Mouse (Mus musculus): ENCODE measurements at regions not wholly inside any gene's neighbourhood (a gene's known extent, or its start where the extent isn't known, plus 50 kb on each side); places are given as distances from the start of the nearest gene placed in this dataset.

DNA sequence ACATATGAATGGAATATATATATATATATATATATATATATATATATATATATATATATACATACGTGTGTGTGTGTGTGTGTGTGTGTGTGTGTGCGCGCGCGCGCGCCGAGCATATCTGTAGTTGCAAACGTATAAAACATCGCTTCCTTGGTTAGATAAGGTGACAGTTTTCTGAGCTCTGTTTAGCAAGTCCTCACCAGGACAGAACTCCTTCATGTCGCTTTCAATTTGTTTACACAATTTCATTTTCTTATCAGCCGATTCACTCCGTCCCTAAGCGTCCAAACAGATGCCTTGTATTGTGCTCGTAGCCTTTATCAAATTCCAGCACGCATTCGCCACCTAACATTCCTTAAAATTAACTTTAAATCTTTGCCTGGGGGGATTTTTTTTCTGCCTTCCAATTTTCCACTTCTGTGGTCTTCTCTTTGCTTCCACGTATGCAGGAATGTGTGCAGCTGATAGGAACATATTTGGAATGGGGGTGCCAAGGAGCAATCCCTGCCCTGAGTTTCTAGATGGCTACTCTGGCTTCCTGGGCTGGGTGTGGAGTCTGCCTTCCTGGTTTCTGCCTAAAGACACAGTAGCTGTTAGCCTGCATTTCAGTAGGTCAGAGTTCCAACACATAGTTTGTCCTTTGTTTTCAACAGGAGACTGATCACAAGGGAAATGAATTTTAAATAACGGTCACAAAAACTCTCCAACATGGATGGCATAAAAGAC, 575.7 kb downstream of the Robo2 start:
- no peak for DNase-seq

DNA sequence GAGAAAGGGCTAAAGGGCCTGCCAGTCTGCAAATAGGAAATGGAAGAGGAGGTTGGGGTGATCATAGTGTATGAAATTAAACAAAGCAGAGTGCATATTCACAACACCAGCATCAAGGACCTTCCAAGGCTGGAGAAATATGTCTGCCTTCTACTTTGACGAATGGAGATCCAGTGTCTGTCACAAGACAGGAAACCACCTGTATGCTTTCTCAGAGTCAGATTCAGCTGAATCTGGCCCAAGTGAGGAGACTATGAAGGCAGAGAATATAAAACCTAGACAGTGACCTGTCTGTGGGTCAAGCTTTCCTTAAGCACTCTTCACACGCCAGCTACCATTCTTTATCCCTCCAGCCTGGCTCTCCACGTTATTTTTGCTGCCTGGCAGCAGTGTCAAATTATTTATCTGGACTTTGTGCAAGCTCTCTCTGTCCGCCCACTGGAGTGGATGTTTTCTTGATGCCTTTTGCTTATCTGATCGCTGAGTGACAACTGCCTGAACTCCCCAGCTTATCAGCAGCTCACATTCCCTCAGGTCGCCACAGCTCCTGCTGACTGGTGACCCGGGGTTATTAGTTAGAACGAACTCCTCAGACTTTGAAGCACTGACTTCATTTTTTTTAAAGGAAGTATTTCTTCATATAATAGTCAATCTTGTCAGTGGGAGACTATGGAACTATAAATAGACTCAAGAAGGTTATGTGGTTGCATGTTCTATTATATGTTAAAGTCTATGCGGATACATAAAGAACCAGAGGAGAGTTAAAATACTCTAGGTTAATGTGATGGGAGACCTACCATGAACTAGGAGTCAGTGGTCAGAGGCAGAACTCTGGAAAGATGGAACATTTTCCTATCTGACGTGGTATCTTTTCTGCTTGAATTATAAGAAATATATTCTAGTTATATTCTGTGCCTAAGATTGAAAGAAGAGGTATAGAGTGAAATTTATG, 590.0 kb downstream of the Robo2 start:
- DNase-seq = no peak

DNA sequence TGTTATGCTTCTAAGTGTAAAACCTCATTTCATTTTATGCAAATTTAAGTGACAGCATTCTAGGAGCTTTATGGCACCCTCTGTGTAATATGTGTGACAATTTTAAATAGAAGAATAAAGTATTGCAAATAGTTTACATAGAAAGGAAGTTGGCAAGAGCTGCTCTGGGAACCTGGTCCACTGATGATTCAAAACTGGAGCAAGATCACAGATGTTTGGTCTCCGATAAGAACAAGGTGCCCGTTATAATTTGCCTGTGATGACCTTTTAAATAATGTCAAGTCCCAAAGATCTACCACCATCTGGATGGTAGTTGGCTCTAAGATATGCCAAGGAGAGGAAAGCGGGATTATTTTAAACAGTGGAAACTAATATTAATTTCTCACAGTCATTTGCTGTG, 607.1 kb downstream of the Robo2 start:
- no peak for DNase-seq

DNA sequence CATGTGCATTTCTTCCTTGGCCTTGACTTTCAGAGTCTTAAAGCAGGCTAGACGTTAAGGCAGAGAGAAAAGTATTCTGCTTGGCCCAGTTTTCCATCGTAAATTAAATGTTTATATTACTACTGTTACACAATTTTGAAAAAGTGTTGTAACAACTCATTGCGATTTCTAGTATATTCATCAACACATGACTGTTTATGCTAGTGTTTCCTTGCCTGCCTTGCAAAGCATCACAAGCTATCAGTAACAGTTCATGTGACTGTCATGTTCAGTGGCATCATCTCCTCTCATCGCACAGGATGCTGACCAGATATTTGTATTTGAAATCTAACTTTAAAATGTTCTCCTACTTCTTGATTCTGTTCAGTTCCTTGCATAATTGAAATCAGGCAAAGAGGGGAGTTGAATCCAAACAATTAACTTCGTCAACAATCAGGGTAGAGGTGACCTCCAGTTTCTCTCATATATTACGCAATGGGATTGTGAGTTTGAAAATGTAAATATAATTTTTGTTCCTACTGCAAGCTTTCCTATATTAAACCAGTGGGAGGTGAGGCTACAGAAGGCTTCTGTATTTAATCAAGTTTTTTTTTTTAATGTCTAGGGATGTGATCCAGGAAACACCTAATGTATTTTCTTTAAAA, 615.0 kb downstream of the Robo2 start:
- no peak for DNase-seq

DNA sequence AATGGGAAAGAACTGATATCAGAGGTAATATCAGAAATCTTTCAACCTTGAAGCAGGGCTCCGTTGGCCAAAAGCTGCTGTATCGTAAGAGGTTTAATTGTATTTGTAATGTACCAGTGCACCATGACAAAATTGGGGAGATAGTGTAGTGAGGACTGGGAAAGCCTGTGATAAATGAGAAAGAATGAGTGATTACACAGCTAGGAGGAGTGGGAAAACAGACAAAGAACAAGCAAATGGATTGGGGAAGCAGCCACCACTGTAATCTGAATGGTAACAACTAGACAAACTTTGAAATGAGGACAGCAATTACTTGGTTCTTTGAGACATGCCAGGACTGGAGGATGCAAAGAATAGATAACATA, 626.6 kb downstream of the Robo2 start:
- no peak for DNase-seq

DNA sequence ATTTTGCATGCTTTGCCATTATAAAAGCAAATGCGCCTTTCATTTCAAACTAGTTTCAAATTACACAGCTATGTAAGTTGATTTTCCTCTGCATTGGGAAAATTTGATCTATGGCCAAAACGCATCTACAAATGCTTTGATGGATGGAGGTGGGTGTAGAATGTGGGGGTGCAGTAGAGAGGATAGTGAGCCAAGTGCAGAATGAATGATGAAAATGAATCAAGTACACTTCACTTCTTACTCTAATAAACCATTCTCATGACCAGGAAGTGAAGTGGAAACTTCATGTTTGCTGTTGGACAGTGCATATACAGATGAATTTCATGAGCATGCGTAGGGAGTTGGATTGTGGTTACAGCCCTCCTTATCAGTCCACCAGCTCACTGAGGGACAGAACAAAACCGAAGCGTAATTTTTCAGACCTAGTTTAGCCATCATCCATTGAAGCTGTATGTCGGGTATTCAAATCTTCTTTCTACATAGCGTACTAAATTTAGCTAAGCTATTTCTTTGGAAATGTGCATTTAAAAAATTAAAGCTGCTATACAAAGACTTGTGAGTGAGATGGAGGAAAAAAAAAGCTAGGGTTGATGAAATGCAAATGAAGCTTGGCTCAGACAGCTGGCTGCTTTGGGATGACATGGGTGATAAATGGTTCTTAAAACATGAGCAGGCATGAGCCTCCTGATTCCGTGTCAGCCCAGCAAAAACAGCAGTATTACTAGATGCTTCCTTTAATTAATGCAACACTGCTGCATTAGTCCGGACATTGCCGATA, 627.1 kb downstream of the Robo2 start:
- no peak for DNase-seq

DNA sequence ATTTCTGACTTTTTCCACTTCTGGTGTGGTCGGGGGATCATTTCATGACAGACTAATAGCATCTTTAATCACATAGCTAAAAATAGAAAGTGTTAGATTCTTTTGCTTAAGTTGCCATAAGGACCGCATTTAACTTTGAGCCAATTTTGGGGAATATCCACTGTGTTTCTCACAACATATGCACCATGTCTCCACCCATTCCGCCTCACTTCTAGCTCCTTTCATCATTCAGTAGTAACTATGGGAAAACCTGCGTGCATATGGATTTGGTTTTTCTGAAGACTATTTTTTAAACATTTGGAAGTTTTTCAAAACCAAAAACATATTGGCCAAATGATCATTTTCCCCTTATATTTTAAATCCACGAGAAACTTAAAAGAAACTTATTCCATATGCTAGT, 639.2 kb downstream of the Robo2 start:
- no peak for DNase-seq

DNA sequence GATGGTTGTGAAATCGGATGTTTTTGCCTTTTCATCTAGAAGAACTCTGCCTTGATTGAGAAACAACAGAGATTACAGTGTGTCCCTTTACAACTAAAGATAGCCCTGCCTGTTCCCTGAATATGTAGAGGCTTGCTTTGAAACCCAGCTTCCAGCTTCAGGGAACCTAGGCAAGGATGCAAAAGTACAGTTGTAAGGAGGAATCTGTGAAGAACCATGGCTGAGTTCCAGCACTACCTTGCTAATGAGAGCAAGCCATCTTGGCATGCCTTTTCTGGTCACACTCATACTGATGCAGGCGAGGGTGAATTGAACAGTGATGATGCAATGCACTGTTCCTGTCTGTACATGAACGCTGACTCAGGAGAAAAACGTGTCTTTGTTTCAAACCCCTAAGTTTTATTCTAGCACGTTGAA, 641.2 kb downstream of the Robo2 start:
- no peak for DNase-seq

DNA sequence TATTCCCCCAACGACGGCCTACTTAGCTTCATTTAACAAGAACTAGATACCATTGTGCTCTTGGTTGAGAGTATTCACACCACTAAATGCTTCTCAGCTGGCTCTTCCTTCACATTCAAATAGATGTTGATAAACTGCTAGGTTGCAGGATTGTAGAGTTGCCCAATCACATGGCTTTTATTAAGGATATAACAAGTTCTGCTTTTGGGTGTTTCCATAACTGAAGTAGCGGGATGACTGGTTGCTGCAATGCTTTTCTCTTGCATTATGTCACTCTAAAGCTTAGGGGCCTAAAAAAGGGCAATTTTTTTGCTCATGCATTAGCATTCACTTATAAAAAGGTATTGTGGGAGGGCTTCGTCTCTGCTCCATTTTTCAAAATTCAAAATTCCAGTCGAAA, 641.9 kb downstream of the Robo2 start:
- no peak for DNase-seq

DNA sequence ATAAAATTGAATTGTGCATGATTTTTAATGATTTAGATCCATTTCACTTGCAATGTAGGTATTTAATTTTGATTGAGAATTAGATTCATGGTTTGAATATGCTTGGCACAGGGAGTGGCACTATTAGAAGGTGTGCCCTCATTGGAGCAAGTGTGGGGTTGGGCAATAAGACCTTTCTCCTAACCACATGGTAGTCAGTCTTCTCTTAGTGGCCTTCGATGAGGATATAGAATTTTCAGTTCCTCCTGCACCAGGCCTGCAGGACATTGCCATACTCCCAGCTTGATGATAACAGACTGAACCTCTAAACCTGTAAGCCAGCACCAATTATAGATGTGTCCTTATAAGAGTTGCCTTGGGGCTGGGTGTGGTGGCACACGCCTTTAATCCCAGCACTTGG, 642.9 kb downstream of the Robo2 start:
- no peak for DNase-seq

DNA sequence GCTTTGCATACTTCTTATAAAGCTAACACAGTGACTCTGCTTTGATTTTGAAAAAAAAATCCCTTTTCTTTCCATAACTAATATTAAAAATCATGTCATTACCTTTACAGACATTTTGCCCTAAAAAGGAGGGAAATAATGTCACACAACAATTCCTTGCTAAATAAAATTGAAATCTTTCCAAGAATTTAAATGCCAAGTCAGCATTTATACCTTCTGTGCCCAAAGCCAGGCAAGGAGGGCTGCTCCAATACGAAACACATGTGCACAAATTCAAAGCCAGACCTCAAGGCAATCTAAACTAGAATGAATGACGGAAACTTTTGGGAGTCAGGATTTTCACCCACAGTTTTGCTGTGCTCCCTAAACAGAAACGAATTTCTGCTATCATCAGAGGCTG, 646.4 kb downstream of the Robo2 start:
- DNase-seq = no peak

DNA sequence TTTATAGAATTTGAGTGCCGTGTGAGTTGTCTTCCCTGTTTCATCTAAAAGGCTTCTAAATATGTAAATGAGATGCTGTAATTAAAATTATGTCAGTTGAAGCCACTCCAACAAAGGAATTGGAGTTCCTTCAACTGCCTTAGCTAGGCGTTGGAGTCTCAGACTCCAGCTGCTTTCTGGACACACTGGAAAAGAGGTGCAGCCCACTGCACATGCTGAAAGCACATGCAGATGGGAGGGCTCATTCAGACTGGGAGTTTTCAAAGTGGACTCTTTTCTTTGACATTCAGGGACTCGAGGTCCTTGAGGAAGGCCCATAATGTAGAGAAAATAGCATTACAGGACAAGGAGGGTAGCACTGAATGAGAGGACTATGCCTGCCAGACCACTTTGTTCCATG, 650.7 kb downstream of the Robo2 start:
- no peak for DNase-seq

DNA sequence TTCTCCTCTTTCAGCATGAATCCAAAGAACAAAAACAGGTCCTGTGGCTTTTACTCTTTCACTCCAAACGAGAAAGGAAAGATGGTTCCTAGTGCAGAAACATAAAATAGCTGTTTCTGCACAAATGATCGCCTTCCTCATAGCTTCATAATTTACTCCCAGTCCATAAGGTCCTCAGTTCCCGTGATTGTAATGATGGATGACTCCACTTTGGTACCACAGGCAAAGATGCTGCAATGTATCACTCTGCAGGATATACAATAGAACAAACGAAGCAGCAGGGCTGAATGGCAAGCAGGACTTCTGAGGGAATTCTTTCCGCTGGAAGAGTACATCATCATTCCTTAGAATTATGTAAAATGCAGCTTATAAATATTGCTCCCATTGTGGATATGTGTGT, 652.8 kb downstream of the Robo2 start:
- no peak for DNase-seq

DNA sequence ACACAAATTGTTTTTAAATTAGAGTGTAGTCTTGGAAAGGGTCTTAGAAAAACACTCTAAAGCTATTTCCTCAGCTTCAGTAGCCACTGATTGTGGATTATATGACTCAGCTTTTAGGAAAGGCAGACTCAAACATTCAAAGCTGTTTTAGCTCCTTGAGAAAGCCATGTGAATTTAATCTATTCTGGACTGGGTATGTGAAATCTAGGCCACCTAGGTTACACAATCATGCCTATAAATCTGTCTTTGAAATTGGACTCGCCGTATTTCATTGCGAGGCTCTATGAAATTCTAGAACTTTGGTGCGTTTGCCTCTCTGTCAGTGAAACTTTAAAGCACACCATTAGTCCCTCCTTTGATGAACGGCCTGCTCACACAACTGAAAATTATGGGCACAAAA, 657.3 kb downstream of the Robo2 start:
- DNase-seq = no peak

DNA sequence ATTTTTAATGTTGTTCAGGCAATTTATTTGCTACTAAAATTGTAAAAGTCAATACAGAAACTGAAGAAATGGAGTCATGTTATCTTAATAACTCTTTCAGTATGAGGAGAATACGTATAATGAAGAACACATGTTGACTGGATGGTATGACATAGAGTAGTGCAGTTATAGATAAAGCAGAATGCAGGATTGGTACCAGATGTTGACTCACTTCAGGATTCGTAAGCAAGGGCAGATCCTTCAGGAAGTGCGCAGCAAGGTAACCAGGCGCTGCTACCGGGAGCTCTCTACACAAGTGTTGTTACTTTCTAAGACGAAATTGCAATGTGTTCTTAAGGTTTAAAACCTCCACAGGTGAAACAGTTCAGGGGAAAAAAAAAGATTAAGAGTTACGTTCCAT, 683.3 kb downstream of the Robo2 start:
- no peak for DNase-seq

DNA sequence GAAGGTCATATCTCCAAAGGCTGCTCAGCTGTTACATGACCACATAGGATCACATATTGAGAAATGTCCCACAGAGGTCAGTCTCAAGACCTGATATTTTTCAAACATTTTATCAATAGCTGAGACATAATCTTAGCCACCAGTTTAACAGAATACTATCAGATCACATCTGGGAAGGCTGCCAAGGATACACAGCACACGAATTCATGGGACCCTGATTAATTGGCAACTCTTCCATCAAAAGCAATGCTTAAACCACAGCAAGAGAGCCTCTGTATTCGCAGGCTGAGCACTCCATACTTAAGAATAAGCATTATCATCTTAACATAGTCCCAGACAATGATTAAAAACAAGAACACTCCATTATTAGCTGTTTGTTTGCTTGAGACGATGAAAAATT, 691.9 kb downstream of the Robo2 start:
- no peak for DNase-seq

DNA sequence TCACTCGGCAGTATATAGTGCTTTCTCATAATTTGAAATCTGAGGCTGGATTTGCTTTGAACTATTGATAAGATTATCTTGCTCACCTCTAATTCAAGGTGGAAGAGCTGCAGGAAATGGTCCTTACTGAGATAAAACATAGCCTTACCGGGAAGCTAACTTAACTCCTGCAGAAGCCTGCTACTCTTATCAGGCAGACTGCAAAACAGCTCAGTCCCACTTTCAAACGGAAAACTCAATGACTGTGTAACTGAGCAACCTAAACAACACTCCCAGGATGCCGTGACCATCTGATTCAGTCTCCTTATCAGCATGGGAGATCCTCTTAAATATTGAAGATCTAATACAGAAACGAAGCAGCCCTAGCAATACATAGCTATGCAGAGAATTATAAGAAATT, 695.3 kb downstream of the Robo2 start:
- no peak for DNase-seq

DNA sequence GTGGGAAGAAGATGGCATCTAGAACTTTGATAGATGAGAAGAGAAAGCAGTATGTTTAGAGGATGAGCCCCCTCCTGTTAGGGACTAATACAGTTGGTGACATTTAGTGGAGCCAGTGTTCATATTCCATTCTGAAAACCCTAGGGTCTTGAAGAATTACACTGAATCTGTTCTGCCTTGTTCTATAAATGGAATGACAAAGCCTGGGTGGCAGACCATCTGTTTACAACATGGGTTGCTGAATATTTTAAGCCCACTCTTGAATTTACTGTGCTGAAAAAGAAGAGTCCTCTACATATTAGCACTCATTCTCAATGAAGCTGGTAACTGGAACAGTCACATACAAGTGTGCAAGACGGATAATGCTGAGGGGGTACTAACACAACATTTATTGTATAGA, 704.6 kb downstream of the Robo2 start:
- no peak for DNase-seq

DNA sequence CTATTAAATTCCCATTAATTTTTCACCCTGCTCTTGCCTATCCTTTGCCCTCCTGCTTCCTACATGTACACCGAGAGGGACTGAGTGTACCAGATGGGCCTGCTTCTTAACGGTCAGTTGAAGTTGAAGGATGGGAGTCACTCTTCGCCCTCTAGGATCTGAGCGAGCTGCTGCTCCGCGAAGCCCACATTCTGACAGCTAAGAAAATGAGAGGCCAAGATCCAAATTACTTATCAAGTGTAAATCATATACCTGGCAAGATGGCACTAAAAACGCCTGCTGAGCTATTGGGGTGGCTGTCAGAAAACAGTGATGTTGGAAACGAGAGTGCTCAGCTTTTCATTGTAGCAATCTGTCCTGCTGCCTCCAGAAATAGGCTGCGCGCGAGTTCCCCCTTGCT, 722.4 kb downstream of the Robo2 start:
- DNase-seq = no peak

DNA sequence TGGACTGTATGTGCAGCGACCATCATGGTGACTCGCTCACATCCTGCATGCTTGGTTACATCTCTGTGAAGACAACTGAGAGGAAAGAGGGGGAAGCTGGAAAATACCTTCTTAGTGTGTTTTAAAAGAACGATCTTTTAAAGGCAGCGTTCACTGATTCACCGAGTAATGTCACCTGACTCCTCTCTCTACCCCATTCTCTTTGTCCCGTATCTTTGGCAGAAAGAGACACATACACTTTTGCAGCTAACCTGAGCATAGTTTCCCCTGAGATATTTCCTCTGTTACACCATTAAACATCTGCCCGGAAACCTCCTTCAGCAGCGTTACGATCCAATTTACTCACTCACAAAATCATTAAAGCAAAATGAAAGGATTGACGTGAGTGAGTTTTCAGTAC, 731.8 kb downstream of the Robo2 start:
- no peak for DNase-seq

DNA sequence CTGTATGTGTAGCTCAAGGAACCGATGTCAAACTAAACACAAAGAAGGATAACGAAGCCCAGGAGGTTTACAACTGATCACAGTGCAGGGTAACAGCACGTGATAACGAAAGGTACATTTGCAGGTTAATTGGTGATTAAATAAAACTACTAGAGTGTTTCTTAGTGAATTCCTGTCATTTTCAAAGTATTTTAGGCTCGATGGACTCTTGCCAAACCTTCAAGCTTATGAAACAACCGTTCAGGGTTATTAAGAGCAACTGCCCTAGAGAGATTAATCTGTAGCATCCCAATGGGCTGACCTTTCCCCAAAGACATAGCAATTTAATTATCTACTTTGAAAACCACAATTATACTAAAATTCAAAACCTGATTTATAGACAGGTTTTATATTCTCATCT, 741.1 kb downstream of the Robo2 start:
- DNase-seq = no peak

DNA sequence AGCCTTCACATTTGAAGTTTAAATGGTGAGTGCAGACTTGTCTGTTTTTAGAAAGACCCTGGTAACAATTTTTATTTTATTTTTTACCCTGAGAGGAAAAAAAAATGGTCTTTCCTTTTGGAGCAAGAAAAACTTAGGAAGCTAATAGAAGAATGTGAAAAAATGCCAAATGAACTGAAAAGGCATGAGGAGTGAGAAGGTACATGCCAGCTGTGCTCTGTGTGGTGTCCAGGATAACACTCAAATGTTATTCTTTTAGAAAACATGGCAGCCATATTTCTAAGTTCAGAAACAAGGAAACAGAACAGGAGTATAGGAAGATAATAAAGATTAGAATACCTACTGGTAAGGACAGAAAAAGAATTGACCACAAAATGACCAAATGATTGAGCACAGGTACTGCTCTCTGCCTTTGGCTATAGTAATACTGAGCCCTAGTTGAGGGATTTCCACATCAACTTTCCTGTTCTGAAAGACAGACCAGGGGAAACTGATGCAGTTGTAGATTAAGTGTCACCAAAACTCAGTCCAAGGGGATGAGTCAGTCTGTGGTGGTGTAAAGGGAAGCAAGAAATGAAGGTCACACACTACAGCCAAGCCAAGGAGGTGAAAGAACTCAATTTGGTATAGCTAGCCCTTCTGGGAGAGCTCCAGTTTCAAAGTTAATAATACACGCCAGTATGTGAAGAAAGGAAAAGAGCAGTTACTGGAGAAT, 758.5 kb downstream of the Robo2 start:
- no peak for DNase-seq

All from gastrocnemius, postnatal 10 days (tissue).